Mouse (Mus musculus): ENCODE measurements around the gene Abhd14b. TPM values are rescaled to one million over a fixed set of nuclear protein-coding genes. Genes with fewer than 3 reads are reported as not detected.

Abhd14b gene
- polyA plus RNA-seq, 1 experiment from 2014 or later: 31.2 TPM

- CTCF ChIA-PET: interaction anchor here (0.7 to 3.7 kb wide), 5 partner anchors 17 to 461 kb away, joined by 3 to 33 read pairs (median 3); partner anchors contain the start of genes Parp3, Poc1a and Rrp9
- no peak for TF ChIP-seq CTCF (IDR thresholded peaks at IDR 0.05)
- in situ Hi-C loops (cut with MboI; ENCODE audit: low pct_unique_long_range_greater_than_20kb): no loop called here
- H3K27me3 ChIP-seq: no peaks in the 10 kb centered on the region
- DNase-seq (ENCODE audit: low read depth, low spot score) (no peak), ATAC-seq (peak; percentile 46)
- POLR2A ChIA-PET: interaction anchor here (0.7 to 1.6 kb wide), 4 partner anchors 14 to 148 kb away, joined by 4 to 5 read pairs (median 5); partner anchors contain the start of genes Pcbp4 and Poc1a
These were observed 18.5 kb upstream of the Abhd14b start for GRCm38 (mm10) chr9:106428719-106429220.

- in situ Hi-C loops (cut with MboI; ENCODE audit: low pct_unique_long_range_greater_than_20kb): no loop called here
- no peak for TF ChIP-seq CTCF (IDR thresholded peaks at IDR 0.05)
- POLR2A ChIA-PET: interaction anchor here (0.6 to 1.6 kb wide), 10 partner anchors 14 to 148 kb away, joined by 3 to 12 read pairs (median 4); partner anchors contain the start of genes Parp3, Pcbp4, Poc1a and Rrp9
- ATAC-seq (peak; percentile 68), DNase-seq (ENCODE audit: low read depth, low spot score) (peak; percentile 76)
- no peaks in the 10 kb centered on the region for H3K27me3 ChIP-seq
- CTCF ChIA-PET: interaction anchor here (0.7 to 3.7 kb wide), 6 partner anchors 8 to 460 kb away, joined by 3 to 33 read pairs (median 3); partner anchors contain the start of genes Parp3, Poc1a and Rrp9
These were observed 17.8 kb upstream of the Abhd14b start, which contains the start of gene Rpl29 for GRCm38 (mm10) chr9:106429221-106430014. Gene Rpl29 (plus strand): TSS chr9:106429454.

DNA sequence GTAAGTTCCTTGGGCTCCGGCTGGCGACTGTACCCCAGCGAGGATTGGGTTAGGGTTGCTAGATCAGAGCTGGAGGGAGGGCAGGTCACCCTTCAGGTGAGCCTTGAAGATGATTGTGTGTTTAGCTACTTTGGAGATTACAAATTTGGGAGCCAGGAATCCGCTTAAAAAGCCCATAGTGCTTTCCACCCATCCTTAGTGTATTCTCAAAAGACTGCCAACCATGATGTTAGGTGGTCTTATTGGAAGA lies 17.3 kb upstream of the Abhd14b start:
- peak; percentile 1 for ATAC-seq
- DNase-seq (ENCODE audit: low read depth, low spot score): no peak
- H3K27me3 ChIP-seq: no peaks in the 10 kb centered on the region
- ChIA-PET CTCF (interaction anchor here (0.8 to 3.7 kb wide), 4 partner anchors 8 to 149 kb away, joined by 3 to 33 read pairs (median 3); partner anchors contain the start of genes Parp3, Poc1a and Rrp9), POLR2A (interaction anchor here (0.6 to 1.6 kb wide), 9 partner anchors 13 to 149 kb away, joined by 3 to 12 read pairs (median 4); partner anchors contain the start of genes Parp3, Pcbp4, Poc1a and Rrp9)
- no peak for TF ChIP-seq CTCF (IDR thresholded peaks at IDR 0.05)
- in situ Hi-C loops (cut with MboI; ENCODE audit: low pct_unique_long_range_greater_than_20kb): no loop called here

- in situ Hi-C loops (cut with MboI; ENCODE audit: low pct_unique_long_range_greater_than_20kb): no loop called here
- CTCF ChIA-PET: no interaction called here
These were observed 13.9 kb upstream of the Abhd14b start for GRCm38 (mm10) chr9:106433389-106433788.

DNA sequence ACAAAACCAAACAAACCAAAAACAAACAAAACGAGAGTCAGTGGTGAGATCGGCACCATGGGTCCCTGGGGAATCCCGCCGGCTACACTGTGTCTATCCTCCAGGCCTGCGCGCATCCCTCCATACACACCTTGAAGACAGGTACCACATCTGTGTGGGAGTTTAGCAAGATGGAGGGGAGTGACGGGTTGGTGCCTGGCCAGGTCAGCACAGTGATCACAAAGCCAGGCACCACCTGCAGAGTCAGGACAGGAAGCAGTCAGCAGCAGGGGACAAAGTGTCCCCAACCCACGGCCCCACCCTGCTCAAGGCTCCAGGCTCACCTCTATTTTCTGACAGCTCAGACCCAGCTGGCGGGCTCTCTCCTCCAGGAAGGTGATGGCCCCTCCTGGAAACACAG lies 10.7 kb upstream of the Abhd14b start:
- ATAC-seq (no peak), DNase-seq (ENCODE audit: low read depth, low spot score) (no peak)
- CTCF ChIA-PET: interaction anchor here (1.2 kb wide), 1 partner anchor 148 kb away, joined by 3 read pairs; no protein-coding TSS in a partner anchor
- in situ Hi-C loops (cut with MboI; ENCODE audit: low pct_unique_long_range_greater_than_20kb): loop anchor here (5.0 kb wide), 1 partner anchor 41 kb away; the partner anchor contains the start of genes Parp3 and Rrp9
- no peaks in the 10 kb centered on the region for H3K27me3 ChIP-seq
- POLR2A ChIA-PET: interaction anchor here (1.9 kb wide), 1 partner anchor 11 kb away, joined by 5 read pairs; the partner anchor contains the start of genes Abhd14a and Abhd14b
- no peak for TF ChIP-seq CTCF (IDR thresholded peaks at IDR 0.05)

More at GRCm38 (mm10) chr9:106433389-106433788, 13.9 kb upstream of the Abhd14b start:
- POLR2A ChIA-PET: interaction anchor here (1.2 kb wide), 1 partner anchor 15 kb away, joined by 4 read pairs; no protein-coding TSS in a partner anchor
- TF ChIP-seq CTCF (IDR thresholded peaks at IDR 0.05): no peak
- ATAC-seq (no peak), DNase-seq (ENCODE audit: low read depth, low spot score) (no peak)
- H3K27me3 ChIP-seq: no peaks in the 10 kb centered on the region

DNA sequence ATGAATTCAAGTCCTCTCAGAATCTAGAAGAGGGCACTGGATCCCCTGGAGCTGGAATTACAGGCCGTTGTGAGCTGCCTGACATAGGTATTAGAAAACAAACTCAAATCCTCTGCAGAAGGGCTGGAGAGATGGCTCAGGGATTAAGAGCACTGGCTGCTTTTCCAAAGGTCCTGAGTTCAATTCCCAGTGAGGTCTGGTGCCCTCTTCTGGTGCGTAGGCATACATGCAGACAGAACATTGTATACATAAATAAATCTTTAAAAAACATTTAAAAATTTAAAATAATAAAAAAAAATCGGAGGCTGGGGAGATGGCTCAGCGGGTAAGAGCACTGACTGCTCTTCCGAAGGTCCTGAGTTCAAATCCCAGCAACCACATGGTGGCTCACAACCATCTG lies 4.6 kb upstream of the Abhd14b start:
- TF ChIP-seq CTCF (IDR thresholded peaks at IDR 0.05): no peak
- POLR2A ChIA-PET: interaction anchor here (1.4 kb wide), 1 partner anchor 13 kb away, joined by 5 read pairs; the partner anchor contains the start of gene Rpl29
- DNase-seq (ENCODE audit: low read depth, low spot score) (no peak), ATAC-seq (no peak)
- CTCF ChIA-PET: interaction anchor here (2.7 kb wide), 1 partner anchor 34 kb away, joined by 13 read pairs; the partner anchor contains the start of genes Parp3 and Rrp9
- in situ Hi-C loops (cut with MboI; ENCODE audit: low pct_unique_long_range_greater_than_20kb): no loop called here
- H3K27me3 ChIP-seq: no peaks in the 10 kb centered on the region

GRCm38 (mm10) chr9:106444836-106445235 lies 2.4 kb upstream of the Abhd14b start:
- CTCF ChIA-PET: interaction anchor here (2.8 kb wide), 1 partner anchor 16 kb away, joined by 6 read pairs; the partner anchor contains the start of gene Rpl29
- no peaks in the 10 kb centered on the region for H3K27me3 ChIP-seq
- no peak for TF ChIP-seq CTCF (IDR thresholded peaks at IDR 0.05)
- DNase-seq (ENCODE audit: low read depth, low spot score) (no peak), ATAC-seq (no peak)
- POLR2A ChIA-PET: no interaction called here
- in situ Hi-C loops (cut with MboI; ENCODE audit: low pct_unique_long_range_greater_than_20kb): no loop called here

DNA sequence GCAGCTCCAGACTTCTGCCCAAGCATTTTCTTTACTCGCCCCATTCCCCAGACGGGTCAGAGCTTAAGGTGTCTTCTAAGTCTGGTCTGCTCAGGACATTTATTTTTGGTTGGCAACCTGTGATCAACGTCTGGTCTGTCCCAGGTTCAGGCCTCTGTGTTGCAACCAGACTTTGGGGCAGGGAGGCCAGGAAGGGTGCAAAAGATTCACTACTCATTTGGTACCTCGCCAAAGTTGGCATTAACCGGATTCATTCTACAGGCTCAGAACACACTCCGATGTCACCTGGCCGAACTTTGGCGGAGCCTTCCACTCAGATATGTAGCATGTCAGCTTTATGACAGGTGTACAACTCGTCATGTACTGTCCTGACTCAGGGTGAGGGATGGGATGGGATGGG lies 692 bp downstream of the Abhd14b start:
- no peak for DNase-seq (ENCODE audit: low read depth, low spot score)
- TF ChIP-seq CTCF (IDR thresholded peaks at IDR 0.05): no peak
- ChIA-PET POLR2A (interaction anchor here (0.8 to 1.4 kb wide), 5 partner anchors 11 to 28 kb away, joined by 3 to 5 read pairs (median 4); partner anchors contain the start of genes Parp3 and Rrp9), CTCF (interaction anchor here (2.0 to 3.9 kb wide), 2 partner anchors 26 to 28 kb away, joined by 7 to 31 read pairs; partner anchors contain the start of genes Parp3 and Rrp9)
- peak; percentile 0 for ATAC-seq
- no peaks in the 10 kb centered on the region for H3K27me3 ChIP-seq
- in situ Hi-C loops (cut with MboI; ENCODE audit: low pct_unique_long_range_greater_than_20kb): no loop called here

GRCm38 (mm10) chr9:106448498-106449031 lies 1.3 kb downstream of the Abhd14b start:
- CTCF ChIA-PET: interaction anchor here (2.0 to 3.9 kb wide), 2 partner anchors 26 to 28 kb away, joined by 7 to 31 read pairs; partner anchors contain the start of genes Parp3 and Rrp9
- DNase-seq (ENCODE audit: low read depth, low spot score): no peak
- POLR2A ChIA-PET: interaction anchor here (0.8 to 1.4 kb wide), 5 partner anchors 11 to 28 kb away, joined by 3 to 5 read pairs (median 4); partner anchors contain the start of genes Parp3 and Rrp9
- in situ Hi-C loops (cut with MboI; ENCODE audit: low pct_unique_long_range_greater_than_20kb): no loop called here
- ATAC-seq: peak; percentile 58
- TF ChIP-seq CTCF (IDR thresholded peaks at IDR 0.05): no peak
- H3K27me3 ChIP-seq: no peaks in the 10 kb centered on the region

DNA sequence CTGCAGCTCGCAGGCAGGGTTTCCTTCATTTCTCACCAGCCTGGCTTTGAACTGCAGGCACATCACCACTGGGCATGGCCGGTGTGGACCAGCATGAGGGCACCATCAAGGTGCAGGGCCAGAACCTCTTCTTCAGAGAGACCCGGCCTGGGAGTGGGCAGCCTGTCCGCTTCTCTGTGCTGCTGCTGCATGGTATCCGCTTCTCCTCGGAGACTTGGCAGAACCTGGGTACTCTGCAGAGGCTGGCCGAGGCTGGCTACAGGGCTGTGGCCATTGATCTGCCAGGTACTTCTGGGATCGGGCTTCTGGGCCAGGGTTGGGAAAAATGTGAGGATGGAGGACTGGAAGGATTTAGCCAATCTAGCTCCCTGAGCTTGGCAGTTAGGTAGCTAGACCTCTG lies 2.7 kb downstream of the Abhd14b start:
- no peak for TF ChIP-seq CTCF (IDR thresholded peaks at IDR 0.05)
- DNase-seq (ENCODE audit: low read depth, low spot score) (no peak), ATAC-seq (no peak)
- CTCF ChIA-PET: interaction anchor here (1.4 to 3.9 kb wide), 2 partner anchors 24 to 26 kb away, joined by 3 to 31 read pairs; partner anchors contain the start of genes Parp3 and Rrp9
- H3K27me3 ChIP-seq: no peaks in the 10 kb centered on the region
- in situ Hi-C loops (cut with MboI; ENCODE audit: low pct_unique_long_range_greater_than_20kb): no loop called here
- POLR2A ChIA-PET: interaction anchor here (1.1 kb wide), 1 partner anchor 27 kb away, joined by 3 read pairs; the partner anchor contains the start of gene Parp3
